Mouse (Mus musculus) lung, embryonic 14.5 days (tissue): ENCODE results near the gene Sh3pxd2a. TPM values are rescaled to one million over a fixed set of nuclear protein-coding genes. Genes with fewer than 3 reads are reported as not detected.
A peak's percentile ranks its signal among the peaks of the same experiment; 100 is the strongest.

ENCODE experiments used
- ATAC-seq: fragments of 200-750 bp; cut with Nextera tagmentation; 2 replicates; pipeline ENCODE4 v1.8.0; 2017; ENCODE audit warnings: mild to moderate bottlenecking, moderate TSS enrichment, moderate library complexity; ENCODE audit not compliant: insufficient read depth
- DNase-seq: peaks from one replicate; pipeline ENCODE4 v3.0.0-alpha.2; 2015
- H3K27ac ChIP-seq: fragments of 300-500 bp; sonication (generic); 2 replicates; pipeline ENCODE4 v1.5.1; 2014; ENCODE audit warnings: low read depth, mild to moderate bottlenecking, moderate library complexity
- H3K27me3 ChIP-seq: fragments of 300-500 bp; sonication (generic); 2 replicates; pipeline ENCODE4 v1.6.1; 2014; ENCODE audit warnings: low read length, control low read depth; ENCODE audit not compliant: insufficient read depth
- H3K36me3 ChIP-seq: fragments of 300-500 bp; sonication (generic); 2 replicates; pipeline ENCODE4 v1.6.1; 2014; ENCODE audit warnings: control low read depth; ENCODE audit not compliant: insufficient read depth
- H3K4me1 ChIP-seq: fragments of 300-500 bp; sonication (generic); 2 replicates; pipeline ENCODE4 v1.6.1; 2014; ENCODE audit warnings: antibody characterized with exemption, control low read depth; ENCODE audit not compliant: insufficient read depth
- H3K4me2 ChIP-seq: fragments of 300-500 bp; sonication (generic); 2 replicates; pipeline ENCODE4 v1.6.1; 2014; ENCODE audit warnings: mild to moderate bottlenecking
- H3K4me3 ChIP-seq: fragments of 300-500 bp; sonication (generic); 2 replicates; pipeline ENCODE4 v1.5.1; 2014; ENCODE audit warnings: low read depth, low read length
- H3K9ac ChIP-seq: fragments of 300-500 bp; sonication (generic); 2 replicates; pipeline ENCODE4 v1.6.1; 2014
- H3K9me3 ChIP-seq: fragments of 300-500 bp; sonication (generic); 2 replicates; pipeline ENCODE4 v1.6.1; 2016; ENCODE audit warnings: low read depth, low read length, control low read depth
- CTCF ChIP-seq: IDR thresholded peaks from 2 replicates; pipeline ENCODE4 v1.5.1; 2016; ENCODE audit warnings: antibody characterized with exemption, low read depth
- WGBS: fragments of 180-500 bp; shearing (Covaris S2); extraction: QIAGEN DNeasy Blood & Tissue Kit; methylation state at CpG from one replicate; pipeline ENCODE4 v1.1.7; 2014; 5-methylcytosine and 5-hydroxymethylcytosine counted together
- polyA plus RNA-seq: library from polyadenylated mRNA; unstranded; fragments of >200 nt; fragmentation: Nextera tagmentation; extraction: Ambion mirVana; gene quantifications from 2 replicates; pipeline ENCODE4 v1.2.1, GENCODE M21; 2014

Sh3pxd2a gene
- polyA plus RNA-seq, 1 experiment from 2014 or later = 12.0 TPM

DNA sequence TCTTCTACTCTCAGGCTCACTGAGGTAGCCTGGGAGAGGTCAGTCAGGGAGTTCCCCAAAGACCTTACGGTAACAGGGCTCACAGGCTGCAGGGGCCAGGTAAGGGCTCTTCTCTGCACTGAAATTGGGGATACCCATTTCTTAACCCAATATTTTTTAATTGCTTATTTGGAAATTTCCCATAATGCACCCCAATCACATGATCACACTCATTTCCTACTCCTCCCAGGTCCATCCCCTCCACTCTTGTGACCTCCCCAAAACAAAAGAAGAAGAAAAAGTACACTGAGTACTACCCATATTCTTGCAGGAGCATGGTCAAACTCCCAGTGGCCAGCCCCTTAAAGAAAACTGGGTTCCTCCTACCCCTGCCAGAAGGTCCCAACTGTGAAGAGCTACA, 135.1 kb downstream of the Sh3pxd2a start:
- H3K4me1 ChIP-seq = peaks cover 40% of the 10 kb centered on the region
- 85% methylated on average over 1 of the region's 1 CpGs for WGBS
- no peak overlapping the region for H3K9ac ChIP-seq

GRCm38 (mm10) chr19:47327896-47328882, 136.0 kb downstream of the Sh3pxd2a start:
- Histone ChIP-seq H3K9ac (no peak overlapping the region), H3K27me3 (no peaks in the 10 kb centered on the region), H3K27ac (peak overlapping the region; percentile 18; the same call in 1 of the 2 replicates), H3K4me2 (no peak overlapping the region), H3K36me3 (no peaks in the 10 kb centered on the region), H3K9me3 (no peaks in the 10 kb centered on the region), H3K4me1 (peaks cover 42% of the 10 kb centered on the region), H3K4me3 (no peak overlapping the region)
- no peak for TF ChIP-seq CTCF
- DNase-seq = peak; percentile 68
- WGBS = 15% methylated on average over 11 of the region's 11 CpGs
- peak; percentile 36; the same call in 1 of the 2 replicates for ATAC-seq

More for the DNA sequence above, 135.1 kb downstream of the Sh3pxd2a start:
- no peak overlapping the region for H3K4me3 ChIP-seq
- H3K27ac ChIP-seq = peak overlapping the region; percentile 36; the same call in 1 of the 2 replicates
- ATAC-seq = no peak
- H3K36me3 ChIP-seq = no peaks in the 10 kb centered on the region
- H3K27me3 ChIP-seq = no peaks in the 10 kb centered on the region
- no peak for DNase-seq
- H3K4me2 ChIP-seq = no peak overlapping the region
- no peak for TF ChIP-seq CTCF
- no peaks in the 10 kb centered on the region for H3K9me3 ChIP-seq

- DNase-seq = peak; percentile 80
- Histone ChIP-seq H3K4me3 (no peak overlapping the region), H3K4me2 (no peak overlapping the region), H3K36me3 (no peaks in the 10 kb centered on the region), H3K4me1 (peaks cover 50% of the 10 kb centered on the region), H3K27me3 (no peaks in the 10 kb centered on the region), H3K9ac (no peak overlapping the region), H3K27ac (peak overlapping the region; percentile 24; the same call in 1 of the 2 replicates), H3K9me3 (no peaks in the 10 kb centered on the region)
- 47% methylated on average over 5 of the region's 5 CpGs for WGBS
- peak; percentile 72 for TF ChIP-seq CTCF
- no peak for ATAC-seq
Observed at GRCm38 (mm10) chr19:47325881-47326280, 138.3 kb downstream of the Sh3pxd2a start.

- Histone ChIP-seq H3K4me1 (peaks cover 60% of the 10 kb centered on the region), H3K27ac (peak overlapping the region; percentile 75), H3K4me2 (no peak overlapping the region), H3K36me3 (no peaks in the 10 kb centered on the region), H3K9ac (no peak overlapping the region), H3K27me3 (no peaks in the 10 kb centered on the region), H3K4me3 (no peak overlapping the region), H3K9me3 (no peaks in the 10 kb centered on the region)
- DNase-seq = peak; percentile 81
- peak; percentile 33; the same call in 1 of the 2 replicates for ATAC-seq
- 37% methylated on average over 11 of the region's 11 CpGs for WGBS
- no peak for TF ChIP-seq CTCF
Observed at GRCm38 (mm10) chr19:47323096-47323849, 140.9 kb downstream of the Sh3pxd2a start.

GRCm38 (mm10) chr19:47320331-47320668, 143.9 kb downstream of the Sh3pxd2a start:
- no peaks in the 10 kb centered on the region for H3K27me3 ChIP-seq
- peak; percentile 85 for ATAC-seq
- H3K9me3 ChIP-seq = no peaks in the 10 kb centered on the region
- peak; percentile 92 for DNase-seq
- peak overlapping the region; percentile 39 for H3K4me3 ChIP-seq
- peaks cover 71% of the 10 kb centered on the region for H3K4me1 ChIP-seq
- no peak for TF ChIP-seq CTCF
- peak overlapping the region; percentile 58 for H3K9ac ChIP-seq
- WGBS = 14% methylated on average over 8 of the region's 8 CpGs
- H3K4me2 ChIP-seq = peak overlapping the region; percentile 67
- H3K36me3 ChIP-seq = no peaks in the 10 kb centered on the region
- H3K27ac ChIP-seq = peak overlapping the region; percentile 88

GRCm38 (mm10) chr19:47319521-47320330, 144.5 kb downstream of the Sh3pxd2a start:
- Histone ChIP-seq H3K9me3 (no peaks in the 10 kb centered on the region), H3K27me3 (no peaks in the 10 kb centered on the region), H3K4me1 (peaks cover 73% of the 10 kb centered on the region), H3K4me3 (peak overlapping the region; percentile 39), H3K36me3 (no peaks in the 10 kb centered on the region), H3K27ac (peak overlapping the region; percentile 88), H3K9ac (peak overlapping the region; percentile 58), H3K4me2 (peak overlapping the region; percentile 67)
- peak; percentile 44 for DNase-seq
- 47% methylated on average over 10 of the region's 10 CpGs for WGBS
- peak; percentile 38 for TF ChIP-seq CTCF
- ATAC-seq = peak; percentile 33; the same call in 1 of the 2 replicates
